Mouse (Mus musculus) cortical plate, adult 2 months (tissue): ENCODE measurements around the gene Srgn.

Experiments used
- CTCF ChIP-seq: fragments of 200-500 bp; IDR thresholded peaks from 2 replicates; pipeline ENCODE4 v1.5.1; 2011; ENCODE audit warnings: mild to moderate bottlenecking, control low read depth, low read length; ENCODE audit not compliant: insufficient read depth; ENCODE audit errors: extremely low read depth
- POLR2A ChIP-seq: fragments of 200-500 bp; IDR thresholded peaks from 2 replicates; pipeline ENCODE4 v1.6.1; 2011; ENCODE audit warnings: mild to moderate bottlenecking, low read length, control low read depth; ENCODE audit not compliant: insufficient read depth; ENCODE audit errors: extremely low read depth

DNA sequence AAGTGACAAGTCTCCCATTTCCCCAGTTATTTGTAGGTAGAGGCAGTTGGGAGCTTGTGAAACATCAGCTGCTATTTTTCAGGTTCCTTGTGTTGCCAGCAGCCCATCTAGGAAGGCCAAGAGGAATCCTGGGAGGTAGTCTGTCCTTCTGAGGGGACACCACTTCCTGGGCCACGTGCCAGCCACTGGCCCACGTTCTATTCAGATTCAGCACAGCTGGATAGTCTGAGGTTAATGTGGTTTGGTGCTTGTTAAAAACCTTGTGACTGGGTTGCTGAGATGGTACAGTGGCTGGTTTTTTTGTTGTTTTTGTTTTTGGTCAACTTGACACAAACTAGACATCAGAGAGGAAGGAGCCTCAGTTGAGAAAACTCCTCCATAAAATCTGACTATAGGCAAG, 5.6 kb upstream of the Srgn start:
- no peak for TF ChIP-seq CTCF
- no peak for TF ChIP-seq POLR2A
